Mouse (Mus musculus): ENCODE measurements around the gene Phactr1. TPM values are rescaled to one million over a fixed set of nuclear protein-coding genes. Genes with fewer than 3 reads are reported as not detected.

Phactr1 gene
- polyA plus RNA-seq, 1 experiment from 2014 or later, result 15.1 TPM

- Histone ChIP-seq H3K9me3 (0 out of 2 replicates have a peak, but pooled peaks cover 8% of the 10 kb centered on the region), H3K27ac (no peak overlapping the region), H3K36me3 (no peaks in the 10 kb centered on the region), H3K4me3 (no peak overlapping the region), H3K27me3 (ENCODE audit: insufficient read depth, poor library complexity, severe bottlenecking) (no peaks in the 10 kb centered on the region), H3K4me1 (replicated peaks) (no peaks in the 10 kb centered on the region)
- no peak for DNase-seq (ENCODE audit: low spot score)
- 73% methylated on average over 6 of the region's 6 CpGs for WGBS
Measured at GRCm38 (mm10) chr13:43036510-43036909, 356.1 kb downstream of the Phactr1 start.

- H3K4me3 ChIP-seq, result no peak overlapping the region
- no peak overlapping the region for H3K27ac ChIP-seq
- no peaks in the 10 kb centered on the region for H3K36me3 ChIP-seq
- DNase-seq (ENCODE audit: low spot score), result no peak
- H3K4me1 ChIP-seq (replicated peaks), result no peaks in the 10 kb centered on the region
- 85% methylated on average over 4 of the region's 4 CpGs for WGBS
- H3K27me3 ChIP-seq (ENCODE audit: insufficient read depth, poor library complexity, severe bottlenecking), result no peaks in the 10 kb centered on the region
- H3K9me3 ChIP-seq, result no peaks in the 10 kb centered on the region
Measured at GRCm38 (mm10) chr13:43042766-43043165, 362.3 kb downstream of the Phactr1 start.

- Histone ChIP-seq H3K9me3 (no peaks in the 10 kb centered on the region), H3K36me3 (no peaks in the 10 kb centered on the region), H3K27me3 (ENCODE audit: insufficient read depth, poor library complexity, severe bottlenecking) (no peaks in the 10 kb centered on the region), H3K27ac (no peak overlapping the region), H3K4me3 (no peak overlapping the region), H3K4me1 (replicated peaks) (no peaks in the 10 kb centered on the region)
- WGBS, result 76% methylated on average over 3 of the region's 3 CpGs
- no peak for DNase-seq (ENCODE audit: low spot score)
Measured at GRCm38 (mm10) chr13:43048553-43048952, 368.1 kb downstream of the Phactr1 start.

- DNase-seq (ENCODE audit: low spot score), result no peak
- Histone ChIP-seq H3K4me3 (no peak overlapping the region), H3K9me3 (no peaks in the 10 kb centered on the region), H3K36me3 (no peaks in the 10 kb centered on the region), H3K4me1 (replicated peaks) (no peaks in the 10 kb centered on the region), H3K27ac (no peak overlapping the region), H3K27me3 (ENCODE audit: insufficient read depth, poor library complexity, severe bottlenecking) (no peaks in the 10 kb centered on the region)
- WGBS, result 85% methylated on average over 1 of the region's 1 CpGs
Measured at GRCm38 (mm10) chr13:43053201-43053600, 372.8 kb downstream of the Phactr1 start.

DNA sequence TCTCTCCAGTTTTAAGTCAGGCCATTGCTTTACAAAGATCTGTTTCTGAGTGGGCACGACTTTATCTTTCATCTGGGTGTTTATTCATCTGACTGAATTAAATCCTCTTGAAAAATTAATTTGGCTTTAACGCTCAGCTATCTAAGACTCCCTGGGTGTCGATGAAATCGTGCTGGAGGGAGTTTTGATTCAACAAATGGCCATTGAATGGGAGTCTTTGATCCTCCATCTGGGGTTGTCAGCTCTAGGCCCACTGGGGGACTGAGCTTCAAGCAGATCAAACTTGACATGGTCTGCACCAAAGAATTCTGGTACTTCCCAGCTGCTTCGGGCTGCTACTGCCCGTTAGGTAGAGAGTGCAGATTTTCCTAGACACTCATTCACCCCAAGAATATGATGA, 374.7 kb downstream of the Phactr1 start:
- no peaks in the 10 kb centered on the region for H3K4me1 ChIP-seq (replicated peaks)
- no peaks in the 10 kb centered on the region for H3K9me3 ChIP-seq
- no peak for DNase-seq (ENCODE audit: low spot score)
- H3K4me3 ChIP-seq, result no peak overlapping the region
- 48% methylated on average over 6 of the region's 6 CpGs for WGBS
- H3K27ac ChIP-seq, result no peak overlapping the region
- H3K27me3 ChIP-seq (ENCODE audit: insufficient read depth, poor library complexity, severe bottlenecking), result no peaks in the 10 kb centered on the region
- H3K36me3 ChIP-seq, result no peaks in the 10 kb centered on the region

DNA sequence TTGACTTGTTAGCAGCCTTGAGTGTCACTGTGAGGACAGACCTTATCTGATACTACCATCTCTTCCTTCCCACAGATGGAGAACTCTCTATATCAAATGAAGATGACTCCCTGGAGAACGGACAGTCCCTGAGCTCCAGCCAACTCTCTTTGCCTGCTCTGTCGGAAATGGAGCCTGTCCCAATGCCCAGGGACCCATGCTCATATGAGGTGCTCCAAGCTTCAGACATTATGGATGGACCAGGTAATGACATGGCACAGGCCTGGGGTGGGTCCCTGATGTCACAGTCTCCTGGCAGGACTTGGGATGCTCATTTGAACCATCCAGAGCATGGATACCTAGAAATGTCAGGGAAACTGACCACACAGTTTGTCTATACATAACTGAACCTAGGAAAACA, 376.7 kb downstream of the Phactr1 start:
- 83% methylated on average over 2 of the region's 2 CpGs for WGBS
- DNase-seq (ENCODE audit: low spot score), result no peak

DNA sequence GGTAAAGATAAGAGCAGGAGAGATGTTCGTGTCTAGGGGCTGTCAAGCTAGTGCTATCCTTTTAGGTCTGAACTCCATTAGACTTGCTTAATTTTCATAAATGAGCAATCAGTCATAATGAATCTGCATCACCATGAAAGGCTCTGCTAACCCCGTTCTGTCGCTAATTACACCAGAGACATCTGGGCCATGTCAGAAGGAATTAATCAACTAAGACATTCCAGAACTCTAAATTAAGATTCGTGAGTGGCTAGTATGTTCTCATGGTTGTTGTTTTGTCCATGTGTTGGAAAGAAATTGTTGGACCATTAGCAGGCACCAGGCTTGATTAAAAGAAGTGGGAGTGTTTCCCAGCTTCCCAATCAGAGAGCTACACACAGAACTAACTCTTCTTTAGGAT, 382.9 kb downstream of the Phactr1 start:
- no peak overlapping the region for H3K4me3 ChIP-seq
- no peak for DNase-seq (ENCODE audit: low spot score)
- no peaks in the 10 kb centered on the region for H3K27me3 ChIP-seq (ENCODE audit: insufficient read depth, poor library complexity, severe bottlenecking)
- 81% methylated on average over 4 of the region's 4 CpGs for WGBS
- no peaks in the 10 kb centered on the region for H3K4me1 ChIP-seq (replicated peaks)
- no peaks in the 10 kb centered on the region for H3K36me3 ChIP-seq
- no peaks in the 10 kb centered on the region for H3K9me3 ChIP-seq
- no peak overlapping the region for H3K27ac ChIP-seq

More for the DNA sequence above, 376.7 kb downstream of the Phactr1 start:
- no peak overlapping the region for H3K27ac ChIP-seq
- H3K4me3 ChIP-seq, result no peak overlapping the region
- no peaks in the 10 kb centered on the region for H3K27me3 ChIP-seq (ENCODE audit: insufficient read depth, poor library complexity, severe bottlenecking)
- no peaks in the 10 kb centered on the region for H3K36me3 ChIP-seq
- no peaks in the 10 kb centered on the region for H3K9me3 ChIP-seq
- no peaks in the 10 kb centered on the region for H3K4me1 ChIP-seq (replicated peaks)

- Histone ChIP-seq H3K27ac (no peak overlapping the region), H3K36me3 (no peaks in the 10 kb centered on the region), H3K4me3 (no peak overlapping the region), H3K9me3 (no peaks in the 10 kb centered on the region), H3K27me3 (ENCODE audit: insufficient read depth, poor library complexity, severe bottlenecking) (no peaks in the 10 kb centered on the region), H3K4me1 (replicated peaks) (no peaks in the 10 kb centered on the region; the same call in 1 of the 2 replicates)
- no peak for DNase-seq (ENCODE audit: low spot score)
- 85% methylated on average over 8 of the region's 8 CpGs for WGBS
Measured at GRCm38 (mm10) chr13:43068716-43069265, 388.4 kb downstream of the Phactr1 start.

- H3K27me3 ChIP-seq (ENCODE audit: insufficient read depth, poor library complexity, severe bottlenecking), result no peaks in the 10 kb centered on the region
- no peaks in the 10 kb centered on the region for H3K36me3 ChIP-seq
- H3K4me1 ChIP-seq (replicated peaks), result peaks cover under 1% of the 10 kb centered on the region; the same call in 1 of the 2 replicates
- no peaks in the 10 kb centered on the region for H3K9me3 ChIP-seq
- 82% methylated on average over 4 of the region's 4 CpGs for WGBS
- no peak overlapping the region for H3K4me3 ChIP-seq
- DNase-seq (ENCODE audit: low spot score), result no peak
- H3K27ac ChIP-seq, result no peak overlapping the region
Measured at GRCm38 (mm10) chr13:43070496-43070895, 390.1 kb downstream of the Phactr1 start.

DNA sequence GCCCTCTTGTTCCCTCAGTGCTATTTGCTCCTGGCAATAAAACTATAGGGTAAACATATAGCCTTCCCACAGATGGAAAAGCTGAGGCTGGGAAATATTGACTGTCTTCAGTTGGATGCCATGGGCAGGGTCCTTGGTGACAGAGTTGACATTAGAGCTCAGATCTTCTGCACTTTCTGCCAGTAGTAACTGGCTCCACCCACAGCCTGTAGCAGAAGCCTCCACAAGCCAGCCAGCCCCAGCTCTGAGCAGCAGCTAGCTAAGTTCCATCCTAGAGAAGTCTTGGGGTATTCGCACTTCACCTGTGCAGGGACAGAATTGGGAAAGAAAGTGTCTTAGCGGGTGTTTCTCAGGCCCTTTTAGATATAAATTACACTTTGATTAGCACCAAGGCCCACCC, 390.5 kb downstream of the Phactr1 start:
- H3K4me3 ChIP-seq, result no peak overlapping the region
- peaks cover 3% of the 10 kb centered on the region; the same call in 1 of the 2 replicates for H3K4me1 ChIP-seq (replicated peaks)
- H3K27me3 ChIP-seq (ENCODE audit: insufficient read depth, poor library complexity, severe bottlenecking), result no peaks in the 10 kb centered on the region
- WGBS, result 95% methylated on average over 2 of the region's 2 CpGs
- H3K36me3 ChIP-seq, result no peaks in the 10 kb centered on the region
- H3K9me3 ChIP-seq, result no peaks in the 10 kb centered on the region
- no peak overlapping the region for H3K27ac ChIP-seq
- DNase-seq (ENCODE audit: low spot score), result no peak

DNA sequence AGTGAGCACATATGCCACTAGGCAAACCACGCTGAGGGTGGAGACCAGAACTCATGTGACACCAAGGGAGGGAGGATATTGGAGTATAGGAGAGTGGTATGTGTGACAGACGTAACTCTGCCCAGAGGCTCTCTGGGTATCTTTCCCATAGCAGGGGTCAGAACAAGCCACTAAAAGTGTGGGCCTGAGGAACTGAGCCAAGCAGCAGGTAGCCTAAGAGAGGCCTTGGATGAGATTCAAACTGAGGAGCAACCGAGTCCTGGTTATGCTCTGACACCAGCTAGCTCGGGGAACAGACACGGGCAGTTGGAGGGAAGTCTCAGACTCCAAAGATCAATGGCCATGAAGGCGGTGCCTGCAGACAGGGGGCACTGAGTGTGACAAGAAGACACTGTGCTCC, 395.0 kb downstream of the Phactr1 start:
- Histone ChIP-seq H3K4me1 (replicated peaks) (0 out of 2 replicates have a peak, but pooled peaks cover 3% of the 10 kb centered on the region), H3K4me3 (no peak overlapping the region), H3K27ac (no peak overlapping the region), H3K27me3 (ENCODE audit: insufficient read depth, poor library complexity, severe bottlenecking) (no peaks in the 10 kb centered on the region), H3K9me3 (no peaks in the 10 kb centered on the region), H3K36me3 (no peaks in the 10 kb centered on the region)
- WGBS, result 73% methylated on average over 6 of the region's 6 CpGs
- no peak for DNase-seq (ENCODE audit: low spot score)

GRCm38 (mm10) chr13:43077485-43077884, 397.1 kb downstream of the Phactr1 start:
- no peaks in the 10 kb centered on the region for H3K9me3 ChIP-seq
- no peak overlapping the region for H3K4me3 ChIP-seq
- 92% methylated on average over 9 of the region's 9 CpGs for WGBS
- no peaks in the 10 kb centered on the region for H3K36me3 ChIP-seq
- H3K27me3 ChIP-seq (ENCODE audit: insufficient read depth, poor library complexity, severe bottlenecking), result no peaks in the 10 kb centered on the region
- 0 out of 2 replicates have a peak, but pooled peaks cover 3% of the 10 kb centered on the region for H3K4me1 ChIP-seq (replicated peaks)
- H3K27ac ChIP-seq, result no peak overlapping the region
- DNase-seq (ENCODE audit: low spot score), result no peak

DNA sequence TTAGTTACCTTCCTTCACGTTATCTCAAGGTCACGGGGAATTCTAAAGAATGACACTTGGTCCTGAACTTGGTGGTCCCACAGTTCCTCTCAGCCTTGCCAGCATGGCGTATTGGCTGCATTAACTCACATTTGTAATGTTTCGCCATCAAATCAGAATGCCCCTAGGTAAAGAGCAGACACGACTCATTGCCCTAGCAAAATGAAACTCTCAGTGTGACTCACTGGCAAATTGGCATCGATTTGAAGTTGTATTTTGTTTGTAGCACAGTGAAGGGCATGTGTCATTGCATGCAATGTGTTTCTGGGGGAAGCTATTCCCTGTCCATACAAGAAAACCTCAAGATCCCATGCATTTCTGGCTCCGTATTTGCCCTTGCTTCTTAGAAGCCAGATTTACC, 404.8 kb downstream of the Phactr1 start:
- 92% methylated on average over 7 of the region's 7 CpGs for WGBS
- H3K27ac ChIP-seq, result no peak overlapping the region
- H3K4me1 ChIP-seq (replicated peaks), result no peaks in the 10 kb centered on the region
- no peaks in the 10 kb centered on the region for H3K36me3 ChIP-seq
- no peak for DNase-seq (ENCODE audit: low spot score)
- H3K9me3 ChIP-seq, result no peaks in the 10 kb centered on the region
- no peaks in the 10 kb centered on the region for H3K27me3 ChIP-seq (ENCODE audit: insufficient read depth, poor library complexity, severe bottlenecking)
- H3K4me3 ChIP-seq, result no peak overlapping the region

DNA sequence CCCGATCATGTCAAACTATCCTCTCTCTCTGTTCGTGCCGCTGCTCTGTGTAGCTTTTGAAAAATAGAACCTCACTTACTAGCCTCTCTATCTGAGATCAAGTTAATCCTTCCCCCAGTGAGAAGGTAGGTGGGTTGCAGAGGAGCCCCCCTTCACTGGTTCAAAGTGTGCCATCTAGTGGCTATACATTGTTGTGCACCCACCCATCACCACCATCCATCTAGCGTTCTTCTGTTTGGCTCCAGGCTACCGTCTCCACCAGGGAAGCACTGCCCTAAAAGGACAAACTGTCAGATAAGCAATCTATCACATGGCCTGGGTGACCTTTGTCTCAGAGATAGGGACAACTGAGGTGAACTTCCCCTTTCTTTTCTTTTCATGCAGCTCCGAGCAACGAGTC, 413.9 kb downstream of the Phactr1 start:
- H3K27ac ChIP-seq, result no peak overlapping the region
- no peaks in the 10 kb centered on the region for H3K9me3 ChIP-seq
- H3K4me3 ChIP-seq, result no peak overlapping the region
- DNase-seq (ENCODE audit: low spot score), result peak; percentile 47
- WGBS, result 44% methylated on average over 7 of the region's 7 CpGs
- H3K4me1 ChIP-seq (replicated peaks), result no peaks in the 10 kb centered on the region; the same call in 1 of the 2 replicates
- H3K36me3 ChIP-seq, result no peaks in the 10 kb centered on the region
- no peaks in the 10 kb centered on the region for H3K27me3 ChIP-seq (ENCODE audit: insufficient read depth, poor library complexity, severe bottlenecking)

All from hindbrain, embryonic 10.5 days (tissue).